Mouse (Mus musculus) megakaryocyte progenitor cell, adult 5-6 weeks (primary cell): ENCODE measurements around the gene Nupr1l. TPM values are rescaled to one million over a fixed set of nuclear protein-coding genes. Genes with fewer than 3 reads are reported as not detected.
"Not testable (repeated sequence)": the region's sequence is repeated elsewhere in the genome, so short reads cannot be mapped to it uniquely, and the experiment has no call there.

Experiments
- ATAC-seq: replicated peaks from 2 replicates; pipeline ENCODE4 v1.8.0; 2016; ENCODE audit warnings: mild to moderate bottlenecking, moderate TSS enrichment, inconsistent platforms; ENCODE audit not compliant: poor library complexity
- total RNA-seq, 2 experiments: library from RNA; stranded (forward) in 1 of 2; stranded (reverse) in 1 of 2; fragments of 157-497, 149-512 nt in 1 of 2; fragments of 200-1000 nt in 1 of 2; gene quantifications; 2 replicates each; pipeline versions ENCODE4 v1.2.3 to v1.2.4; 2015 to 2017

Nupr1l gene
- total RNA-seq, 2 experiments from 2014 or later, result 0.29 to 1.3 TPM

DNA sequence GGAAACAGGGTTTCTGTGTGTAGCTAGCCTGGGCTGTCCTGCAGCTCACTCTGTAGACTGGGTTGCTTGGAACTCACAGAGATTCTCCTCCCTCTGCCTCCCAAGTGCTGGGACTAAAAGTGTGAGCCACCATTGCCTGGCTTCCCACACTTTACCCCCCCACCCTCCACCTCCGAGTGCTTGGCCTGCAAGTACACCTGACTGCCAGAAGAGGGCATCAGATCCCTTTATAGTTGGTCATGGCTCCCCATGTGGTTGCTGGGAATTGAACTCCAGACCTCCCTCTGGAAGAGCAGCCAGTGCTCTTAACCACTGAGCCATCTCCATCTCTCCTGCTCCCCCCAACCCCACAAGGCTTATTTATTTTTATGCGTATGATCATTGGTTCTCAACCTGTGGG lies 5.7 kb downstream of the Nupr1l start:
- peak; percentile 98 for ATAC-seq

DNA sequence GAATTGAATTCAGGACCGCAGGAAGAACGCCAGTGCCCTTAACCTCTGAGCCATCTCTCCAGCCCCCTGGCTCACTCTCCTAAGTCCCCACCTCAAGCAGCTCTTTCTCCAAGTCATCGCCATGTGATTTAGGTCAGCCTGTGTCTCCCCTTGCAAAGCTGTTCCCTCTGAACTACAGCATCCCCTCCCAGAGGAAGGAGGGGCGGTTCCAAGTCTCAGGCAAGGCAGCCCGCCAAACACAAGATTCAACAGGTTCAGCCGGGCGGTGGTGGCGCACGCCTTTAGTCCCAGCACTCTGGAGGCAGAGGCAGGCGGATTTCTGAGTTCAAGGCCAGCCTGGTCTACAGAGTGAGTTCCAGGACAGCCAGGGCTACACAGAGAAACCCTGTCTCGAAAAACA lies 7.2 kb downstream of the Nupr1l start:
- ATAC-seq, result not testable (repeated sequence)

DNA sequence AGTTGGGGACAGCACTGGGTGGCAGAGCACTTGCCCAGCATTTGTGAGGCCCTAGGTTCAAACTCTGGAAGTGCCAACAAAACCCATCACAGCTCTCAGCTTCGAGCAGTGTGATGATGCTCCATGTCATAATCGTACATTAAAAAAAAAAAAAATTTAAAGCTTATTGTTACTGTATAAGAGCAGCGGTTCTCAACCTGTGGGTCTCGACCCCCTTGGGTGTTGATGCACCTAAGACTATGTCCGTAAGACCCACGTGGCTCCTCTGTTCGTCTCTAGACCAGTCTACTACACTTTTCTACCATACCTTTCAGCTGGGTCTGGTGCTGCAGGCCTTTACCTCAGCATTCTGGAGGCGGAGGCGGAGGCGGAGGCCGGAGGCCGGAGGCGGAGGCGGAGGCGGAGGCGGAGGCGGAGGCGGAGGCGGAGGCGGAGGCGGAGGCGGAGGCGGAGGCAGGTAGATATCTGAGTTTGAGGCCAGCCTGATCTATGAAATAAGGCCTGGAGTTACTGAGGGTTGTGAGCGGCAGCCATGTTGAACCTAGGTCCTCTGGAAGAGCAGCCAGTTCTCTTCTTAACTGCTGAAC lies 9.8 kb downstream of the Nupr1l start:
- no peak for ATAC-seq

DNA sequence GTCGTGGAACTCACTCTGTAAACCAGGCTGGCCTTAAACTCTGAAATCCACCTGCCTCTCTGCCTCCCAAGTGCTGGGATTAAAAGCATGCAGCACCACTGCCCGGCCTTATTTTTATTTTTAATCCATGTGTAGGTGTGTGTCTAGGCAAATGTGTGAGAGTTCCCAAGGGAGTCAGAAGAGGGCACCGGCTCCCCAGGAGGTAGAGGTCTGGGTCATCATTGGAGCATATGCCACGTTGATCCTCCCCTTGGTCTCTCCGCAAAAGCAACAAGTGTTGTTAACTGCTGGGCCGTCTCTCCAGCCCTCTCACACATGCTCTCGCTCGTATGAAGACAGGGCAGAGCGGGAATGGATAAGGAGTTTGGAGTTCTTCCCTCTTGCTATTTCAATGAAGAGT lies 10.4 kb downstream of the Nupr1l start:
- ATAC-seq, result no peak

DNA sequence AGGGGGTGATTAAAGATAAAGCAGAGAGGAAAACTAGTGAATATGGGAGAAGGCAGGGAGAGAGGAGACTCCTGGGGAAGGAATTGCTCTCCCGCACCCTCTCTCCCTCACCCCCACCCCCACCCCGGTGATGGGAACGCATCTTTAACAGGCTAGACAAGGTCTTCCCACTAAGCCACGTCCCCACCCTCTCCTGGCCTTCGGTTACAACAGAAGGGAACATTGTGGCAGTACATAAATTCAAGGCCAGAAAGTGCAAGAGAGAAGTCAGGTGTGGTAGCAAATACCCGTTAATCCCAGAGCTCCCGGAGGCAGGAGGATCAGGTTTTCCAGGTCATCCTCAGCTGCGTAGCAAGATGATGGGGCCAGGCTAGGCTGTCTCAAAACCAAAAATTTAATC lies 11.0 kb downstream of the Nupr1l start:
- no peak for ATAC-seq

DNA sequence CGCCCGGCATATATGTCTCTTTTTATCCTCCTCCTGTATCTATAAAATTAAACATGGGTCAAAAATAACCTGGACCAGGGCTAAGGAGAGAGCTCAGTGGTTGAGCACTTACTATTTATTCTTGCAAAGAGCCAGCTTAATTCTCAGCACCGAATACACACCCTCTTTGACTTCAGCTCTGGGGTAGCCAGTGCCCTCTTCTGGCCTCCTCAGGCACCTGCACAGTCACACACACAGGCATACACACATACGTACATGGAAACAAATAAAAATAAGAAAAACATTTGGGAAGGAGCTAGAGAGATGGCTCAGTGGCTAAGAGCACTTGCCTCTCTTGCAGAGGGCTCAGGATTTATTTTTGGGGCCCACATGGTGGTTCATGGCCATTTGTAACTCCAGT lies 13.6 kb downstream of the Nupr1l start:
- no peak for ATAC-seq

DNA sequence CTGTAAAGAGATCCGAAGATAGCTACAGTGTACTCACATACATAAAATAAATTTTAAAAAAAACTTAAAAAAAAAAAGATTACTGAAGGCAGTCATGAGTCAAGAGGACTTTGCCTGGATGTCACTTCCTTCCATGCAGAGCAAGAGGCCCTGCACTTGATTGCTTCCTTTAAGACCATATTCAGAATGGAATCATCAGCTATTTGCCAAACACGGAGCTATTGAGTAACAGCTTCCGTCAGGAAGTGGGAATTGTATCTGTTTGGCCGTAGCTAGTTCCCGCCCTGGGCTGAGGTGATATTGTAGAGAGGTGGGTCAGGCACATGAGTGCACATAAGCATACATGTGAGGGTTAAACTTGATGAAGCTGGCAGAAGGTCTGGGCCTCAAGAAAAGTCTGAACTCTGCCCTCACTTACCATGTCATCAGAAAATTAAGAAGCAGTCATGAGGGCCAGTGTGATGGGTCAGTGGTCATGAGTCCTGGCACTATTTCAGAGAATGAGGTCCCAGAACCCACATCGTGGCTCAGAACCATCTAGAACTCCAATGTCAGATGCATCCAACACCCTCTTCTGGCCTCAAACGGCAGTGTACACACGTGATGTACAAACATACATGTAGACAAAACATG lies 16.6 kb downstream of the Nupr1l start:
- peak; percentile 74 for ATAC-seq

DNA sequence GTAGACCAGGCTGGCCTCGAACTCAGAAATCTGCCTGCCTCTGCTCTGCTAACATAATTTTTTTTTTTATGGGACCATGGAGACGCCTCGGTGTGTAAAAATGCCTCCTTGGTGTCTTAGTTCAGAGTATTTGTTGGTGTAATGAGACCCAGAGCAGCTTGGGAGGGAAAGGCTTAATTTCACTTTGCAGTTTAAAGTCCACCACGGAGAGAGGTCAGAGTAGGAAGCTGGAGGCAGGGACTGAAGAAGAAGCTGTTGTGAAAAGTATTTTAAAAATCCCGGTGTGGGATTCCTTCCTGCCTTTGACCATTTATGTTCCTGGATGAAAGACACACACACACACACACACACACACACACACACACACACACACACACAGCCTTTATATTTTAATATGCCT lies 17.6 kb downstream of the Nupr1l start:
- no peak for ATAC-seq

DNA sequence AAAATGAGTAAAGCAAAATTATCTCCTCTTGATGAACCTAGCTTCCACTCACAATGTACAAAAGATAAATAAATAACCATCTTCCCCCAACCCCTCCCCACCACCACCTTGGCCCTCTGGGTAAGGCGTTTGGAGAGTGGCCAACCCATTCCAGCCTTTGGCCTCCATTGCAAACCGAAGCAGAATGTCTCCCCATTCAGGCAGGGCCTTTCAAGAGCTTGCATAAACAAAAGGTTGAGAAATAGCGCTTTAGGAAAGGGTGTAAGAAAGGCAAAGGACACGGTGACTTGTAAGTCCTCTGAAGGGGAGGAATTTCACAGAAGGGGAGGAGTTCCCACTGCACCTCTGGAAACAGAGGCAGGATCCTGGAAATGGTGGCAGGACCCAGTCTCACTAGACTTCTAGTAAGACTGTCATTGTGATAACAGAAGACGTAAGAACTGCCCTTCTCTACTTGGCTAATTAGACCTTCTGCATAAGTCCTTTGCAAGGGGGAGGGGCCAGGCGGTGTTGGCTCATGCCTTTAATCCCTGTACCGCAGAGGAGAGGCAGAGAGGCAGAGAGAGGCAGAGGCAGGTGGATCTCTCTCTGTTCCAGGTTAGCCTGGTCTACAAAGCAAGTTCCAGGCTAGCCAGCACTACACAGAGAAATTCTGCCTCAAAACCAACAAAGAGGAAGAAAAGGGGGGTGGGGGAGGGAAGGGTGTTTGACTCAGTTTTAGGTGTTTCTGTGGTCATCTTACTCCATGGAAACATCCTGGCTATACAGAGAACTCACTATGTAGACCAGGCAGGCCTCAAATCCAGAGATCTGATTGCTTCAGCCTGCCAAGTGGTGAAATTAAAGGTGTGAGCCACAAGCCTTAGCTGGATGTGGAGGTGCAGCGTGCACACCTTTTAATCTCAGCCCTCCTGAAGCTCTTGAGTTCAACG lies 21.9 kb downstream of the Nupr1l start:
- peak; percentile 76 for ATAC-seq

DNA sequence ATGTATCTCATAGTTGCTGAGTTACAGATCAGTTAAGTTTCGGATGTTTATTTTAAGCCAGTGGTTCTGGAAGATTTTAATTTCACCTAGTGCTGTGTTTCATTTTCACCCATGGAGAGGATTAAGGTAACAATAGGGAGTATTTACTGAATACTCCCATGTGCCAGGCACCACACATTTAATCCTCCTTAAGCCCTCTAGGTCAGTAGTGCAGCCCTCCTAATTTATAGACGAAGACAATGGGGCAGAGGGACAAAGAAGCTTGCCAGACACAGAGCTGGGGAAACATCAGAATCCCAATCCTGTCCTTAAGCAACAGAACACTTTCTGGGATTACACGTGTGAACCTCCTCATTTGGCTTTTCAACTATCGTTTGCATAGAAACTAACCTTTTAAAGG lies 28.6 kb downstream of the Nupr1l start:
- no peak for ATAC-seq

DNA sequence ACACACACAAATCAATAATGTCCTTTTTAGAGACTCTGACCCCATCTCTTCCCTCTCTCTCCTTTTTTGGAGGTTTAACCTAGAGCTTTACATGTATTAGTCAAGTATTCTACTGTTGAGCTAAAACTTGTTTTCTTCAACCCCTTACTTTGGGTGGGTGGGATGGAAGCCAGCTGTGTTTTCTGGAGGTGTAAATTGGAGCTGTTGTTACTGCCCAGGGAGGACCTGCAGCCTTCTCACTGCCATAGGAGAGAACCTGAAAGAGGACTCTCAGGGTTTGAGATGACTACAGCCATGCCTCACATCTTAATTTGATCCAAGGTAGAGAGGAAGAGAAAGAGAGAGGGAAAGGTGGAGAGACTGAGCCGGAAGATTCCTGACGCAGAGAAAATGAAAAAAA lies 31.9 kb downstream of the Nupr1l start:
- no peak for ATAC-seq

DNA sequence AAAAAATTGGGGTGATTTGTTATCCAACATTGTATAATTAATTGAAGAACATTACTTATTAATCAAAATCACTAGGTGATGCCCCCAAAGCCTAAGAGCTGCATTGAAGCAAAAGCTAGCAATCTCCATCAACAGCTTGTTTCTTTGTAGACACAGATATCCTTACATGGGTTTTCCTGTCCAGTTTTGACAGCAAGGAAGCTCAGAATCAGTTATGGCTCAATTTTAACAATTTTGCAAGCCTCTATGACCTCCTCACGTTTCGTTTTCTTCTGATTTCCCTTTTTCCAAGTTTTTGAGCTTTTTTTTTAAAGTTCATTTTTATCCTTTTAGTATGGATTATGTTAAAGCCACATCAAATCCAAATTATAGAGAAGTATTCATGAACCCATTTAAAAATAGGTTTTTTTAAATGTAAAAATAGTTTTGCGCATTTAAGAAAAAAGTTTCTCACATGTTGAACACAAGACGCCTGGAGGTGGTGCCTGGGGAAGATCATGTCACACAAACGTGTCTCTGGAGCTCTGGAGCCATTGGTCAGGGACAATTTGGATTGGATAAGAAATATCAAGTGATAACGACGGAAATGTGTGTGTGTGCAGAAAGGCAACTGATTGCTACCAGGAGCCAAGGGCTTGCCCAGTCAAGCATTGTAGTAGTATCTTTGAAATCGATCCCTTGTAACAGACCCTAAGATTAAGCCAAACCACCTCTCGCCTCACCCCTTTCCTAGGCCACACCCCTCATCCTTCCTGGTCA lies 32.6 kb downstream of the Nupr1l start:
- ATAC-seq, result peak; percentile 44

DNA sequence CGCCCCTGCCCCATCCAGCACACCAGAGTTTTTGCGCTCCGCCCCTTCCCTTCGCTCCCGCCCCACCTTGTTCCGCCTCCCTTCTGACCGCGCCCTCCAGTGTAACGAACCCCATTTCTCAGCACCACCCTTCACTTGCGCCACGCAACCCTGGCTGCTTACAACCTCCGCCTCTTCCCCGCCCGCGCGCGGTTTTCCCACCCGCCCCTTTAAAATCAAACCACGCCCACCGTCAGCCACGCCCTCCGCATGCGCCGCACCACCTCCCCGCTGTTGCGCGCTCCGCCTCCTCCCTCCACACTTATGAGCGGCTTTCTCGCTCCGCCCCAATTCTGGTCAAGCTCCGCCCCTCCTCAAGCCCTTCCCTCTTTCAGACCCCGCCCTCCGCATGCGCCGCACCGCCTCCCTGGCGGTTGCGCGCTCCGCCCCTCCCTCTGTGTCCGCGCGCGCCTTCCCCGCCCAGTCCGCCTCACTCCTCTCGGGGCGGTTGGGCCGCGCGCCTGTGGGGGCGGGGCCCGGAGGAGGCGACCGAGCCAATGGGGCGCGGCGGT lies 33.2 kb downstream of the Nupr1l start, which contains the start of gene Vkorc1l1:
Gene Vkorc1l1 (plus strand): TSS at position 476 of the 551 bp plus-strand sequence.
- peak; percentile 81 for ATAC-seq

DNA sequence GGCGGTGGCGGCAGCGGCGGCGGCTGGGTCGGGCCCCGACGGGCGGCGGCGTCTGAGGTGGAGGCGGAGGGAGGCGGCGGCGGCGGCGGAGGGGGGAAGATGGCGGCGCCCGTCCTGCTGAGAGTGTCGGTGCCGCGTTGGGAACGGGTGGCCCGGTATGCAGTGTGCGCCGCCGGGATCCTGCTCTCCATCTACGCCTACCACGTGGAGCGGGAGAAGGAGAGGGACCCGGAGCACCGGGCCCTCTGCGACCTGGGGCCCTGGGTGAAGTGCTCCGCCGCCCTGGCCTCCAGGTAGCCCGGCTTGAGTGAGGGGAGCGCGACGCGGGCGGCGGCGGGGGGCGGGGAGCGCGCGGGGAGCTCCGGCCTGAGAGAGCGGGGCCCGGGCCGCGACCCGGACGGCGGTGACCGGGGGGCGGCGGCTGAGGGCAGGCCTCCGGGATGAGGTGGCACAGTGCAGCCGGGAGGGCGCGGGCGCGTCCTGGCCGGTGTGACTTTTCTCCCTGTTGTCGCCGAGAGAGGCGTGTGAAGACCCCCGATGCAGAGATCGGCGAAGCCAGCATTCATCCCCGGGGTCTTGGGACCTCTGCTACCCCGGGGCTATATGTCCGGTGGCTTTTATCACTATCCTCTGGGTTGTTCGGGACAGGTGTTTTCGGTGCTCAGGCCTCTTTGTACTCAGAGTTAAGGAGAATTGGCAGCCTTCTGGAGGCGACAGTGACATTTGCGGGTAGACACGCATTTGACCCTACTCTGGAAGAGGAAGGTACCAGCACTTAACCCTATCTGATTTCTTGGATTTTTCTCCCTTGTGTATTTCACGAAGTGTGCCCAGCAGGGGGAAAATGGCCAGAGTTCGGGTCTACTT lies 34.0 kb downstream of the Nupr1l start:
- peak; percentile 6 for ATAC-seq

DNA sequence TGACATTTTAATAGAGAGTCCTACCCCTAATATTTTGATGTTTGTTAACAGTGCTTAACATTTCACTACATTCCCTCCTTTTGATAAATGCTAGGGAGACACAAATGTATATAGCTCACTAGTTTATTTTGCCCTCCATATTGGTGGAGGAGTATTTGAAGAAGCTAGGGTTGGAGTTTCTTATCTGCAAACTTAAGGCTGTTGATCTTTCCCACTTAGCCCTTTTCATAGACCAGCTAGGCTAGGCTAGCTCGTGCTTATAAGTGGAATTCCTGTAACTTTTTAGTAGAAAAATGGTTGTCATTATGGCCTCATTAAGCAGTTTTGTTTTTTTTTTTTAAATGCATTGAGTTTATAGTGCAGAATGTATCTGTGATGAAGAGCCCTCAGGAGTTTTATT lies 35.1 kb downstream of the Nupr1l start:
- no peak for ATAC-seq

DNA sequence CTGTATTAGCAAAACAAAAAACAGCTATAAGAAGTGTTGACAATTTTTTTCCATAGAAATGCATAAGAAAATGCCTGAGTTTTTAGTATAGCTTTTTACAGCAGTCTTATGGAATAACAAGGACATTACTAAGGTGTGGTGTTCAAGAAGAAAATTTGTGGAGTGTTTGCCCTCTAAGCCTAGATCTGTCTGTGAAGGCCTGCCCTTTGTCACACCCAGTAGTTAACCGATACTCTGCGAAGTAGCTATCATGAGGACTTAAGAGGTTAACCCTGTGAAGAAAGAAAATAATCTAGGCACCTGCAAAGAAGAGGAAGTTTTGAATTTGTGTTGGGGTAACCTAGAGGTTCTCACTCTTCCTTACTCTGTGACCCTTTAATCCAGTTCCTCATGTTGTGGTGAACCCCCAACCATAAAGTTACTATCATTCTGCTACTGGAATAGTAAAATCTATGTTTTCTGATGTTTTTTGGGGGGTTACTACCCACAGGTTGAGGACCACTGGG lies 39.2 kb downstream of the Nupr1l start:
- ATAC-seq, result peak; percentile 43

DNA sequence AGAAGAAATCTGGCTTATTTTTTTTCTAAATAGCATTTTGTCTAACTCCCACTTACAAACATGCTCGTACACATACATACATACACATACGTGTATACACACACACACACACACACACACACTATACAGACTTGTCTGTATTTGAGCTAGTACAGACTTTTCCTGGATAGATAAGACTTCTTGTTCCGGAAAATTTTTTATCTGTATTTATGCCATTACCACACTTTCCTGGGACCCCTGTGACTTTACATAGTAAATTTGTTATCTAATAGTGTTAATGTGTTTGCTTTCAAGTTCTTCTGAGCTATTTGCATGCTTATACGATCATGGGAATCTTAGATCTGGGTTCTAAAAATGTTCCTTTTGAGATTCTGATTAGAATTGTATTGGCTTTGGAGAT lies 43.8 kb downstream of the Nupr1l start:
- ATAC-seq, result no peak

DNA sequence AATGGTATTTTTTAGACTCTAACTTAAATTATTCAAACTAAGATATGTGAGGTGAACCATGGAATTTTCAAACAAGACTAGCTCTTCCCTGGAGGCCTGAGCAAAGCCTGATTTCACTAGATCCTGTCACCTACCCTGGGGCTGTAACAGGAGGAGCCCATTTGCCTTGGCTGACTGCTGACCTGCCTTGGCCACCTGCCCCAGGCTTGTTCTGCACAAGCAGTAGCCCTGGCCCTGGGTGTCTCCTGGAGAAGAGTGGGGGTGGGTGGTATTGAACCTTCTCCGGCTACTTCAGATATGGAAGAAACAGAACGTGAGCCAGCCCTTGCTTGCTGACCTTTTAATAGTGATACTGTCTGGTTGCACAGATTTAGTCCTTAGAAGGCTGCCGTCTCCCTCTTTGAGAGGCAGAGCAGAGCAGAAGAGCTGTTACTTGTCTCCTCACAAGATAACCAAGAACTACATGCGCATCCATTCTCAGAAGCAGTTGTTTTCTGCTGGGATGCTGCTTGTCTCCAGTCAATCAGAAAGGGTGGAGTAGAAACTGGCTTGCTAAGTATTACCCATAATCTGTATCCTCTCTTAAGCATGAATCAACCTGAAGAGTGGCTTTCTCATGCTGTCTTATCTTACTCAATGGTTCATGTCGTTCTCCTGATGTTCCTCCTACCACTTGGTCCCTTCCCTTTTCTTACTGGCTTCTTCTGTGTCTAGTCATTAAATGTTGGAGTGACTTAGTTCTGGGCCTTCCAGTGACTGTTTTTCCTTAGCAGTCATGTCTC lies 46.3 kb downstream of the Nupr1l start:
- ATAC-seq, result peak; percentile 56

DNA sequence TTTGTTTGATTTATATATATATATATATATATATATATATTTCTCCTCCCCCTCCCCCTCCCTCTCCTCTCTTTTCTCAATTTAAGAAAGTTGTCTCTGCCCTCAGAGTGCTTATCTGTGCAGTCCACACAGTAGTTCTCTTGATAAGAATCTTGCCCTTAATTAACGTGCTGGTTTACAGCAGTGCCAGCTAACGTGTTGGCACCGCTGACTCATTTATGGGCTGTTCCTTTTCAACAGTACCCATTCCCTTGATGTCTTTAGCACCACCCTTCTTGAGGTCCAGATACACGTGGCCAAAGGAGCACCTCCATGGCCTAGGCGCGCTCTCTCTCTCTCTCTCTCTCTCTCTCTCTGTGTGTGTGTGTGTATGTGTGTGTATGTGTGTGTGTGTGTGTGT lies 47.5 kb downstream of the Nupr1l start:
- ATAC-seq, result peak; percentile 94
